Mouse (Mus musculus) right cerebral cortex, postnatal 4 days (tissue): ENCODE measurements at regions not wholly inside any gene's neighbourhood (a gene's known extent, or its start where the extent isn't known, plus 50 kb on each side); places are given as distances from the start of the nearest gene placed in this dataset.
A peak's percentile ranks its signal among the peaks of the same experiment; 100 is the strongest.

Source experiments
- DNase-seq: peaks from one replicate; pipeline ENCODE4 v3.0.0-alpha.2; 2022

GRCm38 (mm10) chr8:73645582-73645981, 292.2 kb upstream of the Large1 start:
- no peak for DNase-seq

GRCm38 (mm10) chr8:73626798-73627197, 273.5 kb upstream of the Large1 start:
- no peak for DNase-seq

GRCm38 (mm10) chr8:73618946-73619345, 265.6 kb upstream of the Large1 start:
- no peak for DNase-seq

DNA sequence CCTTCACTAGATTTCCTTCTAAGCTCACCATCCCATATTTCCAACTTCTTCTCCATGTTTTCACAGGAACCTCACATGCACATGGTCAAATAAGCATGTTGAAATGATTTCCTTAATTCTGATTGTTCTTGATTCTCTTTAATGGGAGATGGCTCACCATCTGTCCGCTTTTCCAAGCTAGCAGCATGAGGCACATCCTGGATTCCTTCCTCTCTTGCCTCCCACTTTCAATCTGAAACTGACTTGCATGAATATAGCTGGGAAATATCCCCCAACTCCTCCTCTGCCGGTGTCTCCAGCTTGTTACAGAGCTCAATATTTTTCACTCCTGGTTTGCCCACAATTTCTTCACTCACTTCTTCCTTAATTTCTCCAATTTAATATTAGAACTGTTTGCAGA, 261.3 kb upstream of the Large1 start:
- no peak for DNase-seq

DNA sequence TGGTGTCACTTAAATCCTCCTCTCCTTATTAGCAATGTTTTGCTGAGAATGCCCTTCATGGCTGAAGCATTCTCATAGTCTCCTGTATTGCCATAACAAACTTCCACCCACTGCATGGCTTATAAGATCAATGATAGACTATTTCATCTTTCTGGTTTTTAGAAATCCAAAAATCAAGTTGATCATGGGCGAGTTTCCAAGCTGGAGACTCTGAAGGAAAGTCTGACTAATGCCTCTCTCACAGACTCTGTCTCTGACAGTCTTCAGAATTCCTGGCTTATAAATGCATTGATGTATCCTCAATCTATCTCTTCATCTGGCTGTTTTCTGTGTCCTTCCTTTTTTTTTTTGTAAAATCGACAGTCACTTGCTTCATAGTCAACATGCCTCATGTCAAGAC, 260.8 kb upstream of the Large1 start:
- DNase-seq = no peak

DNA sequence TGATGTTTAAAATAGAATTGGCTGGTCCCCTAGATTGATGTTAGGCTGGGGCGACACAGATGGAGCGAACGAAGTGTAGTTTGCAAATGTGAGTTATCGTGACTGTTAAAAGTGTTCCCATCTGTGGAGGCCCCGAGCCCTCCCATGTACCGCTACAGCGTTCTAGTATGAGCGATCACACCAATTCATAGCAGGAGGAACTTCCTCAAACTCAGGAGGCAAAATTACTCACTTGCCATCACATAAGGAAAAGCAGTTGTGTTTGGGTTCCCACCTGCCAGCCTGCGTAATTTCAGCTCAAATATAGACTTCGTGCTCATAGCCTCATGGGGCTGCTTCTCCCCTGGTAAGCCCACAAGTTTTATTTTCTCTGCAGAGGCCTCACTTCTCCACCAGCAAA, 258.2 kb upstream of the Large1 start:
- DNase-seq = peak; percentile 11

DNA sequence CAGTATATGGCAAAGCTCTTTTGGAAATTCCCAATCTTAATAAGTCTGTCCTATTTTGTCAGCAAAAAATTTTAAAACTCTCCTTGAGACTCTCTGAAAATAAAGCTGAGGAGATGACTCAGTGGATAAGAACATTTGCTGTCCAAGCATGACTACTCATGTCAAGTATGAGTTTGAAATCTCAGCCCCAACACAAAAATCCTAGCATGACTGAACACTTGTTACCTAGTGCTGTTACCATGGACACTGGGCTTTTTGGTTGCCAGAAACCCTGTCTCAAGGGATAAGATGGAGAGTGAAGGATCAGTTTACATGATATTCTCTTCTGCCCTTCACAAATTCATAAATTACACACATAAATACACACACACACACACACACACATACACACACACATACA, 217.3 kb upstream of the Large1 start:
- no peak for DNase-seq

GRCm38 (mm10) chr8:73569963-73570362, 216.6 kb upstream of the Large1 start:
- no peak for DNase-seq
